Mouse (Mus musculus) macrophage (primary cell): ENCODE results near the gene 1700042G07Rik. TPM values are rescaled to one million over a fixed set of nuclear protein-coding genes. Genes with fewer than 3 reads are reported as not detected.
"Not testable (repeated sequence)": the region's sequence is repeated elsewhere in the genome, so short reads cannot be mapped to it uniquely, and the experiment has no call there.

Source experiments
- H3K27ac ChIP-seq: fragments of 350-480 bp; formaldehyde crosslinking; 2 replicates; pipeline ENCODE4 v1.9.0; 2021
- H3K36me3 ChIP-seq: fragments of 350-480 bp; formaldehyde crosslinking; 2 replicates; pipeline ENCODE4 v1.9.0; 2021; ENCODE audit errors: inconsistent target
- H3K4me3 ChIP-seq: fragments of 350-480 bp; formaldehyde crosslinking; 2 replicates; pipeline ENCODE4 v1.9.0; 2021; ENCODE audit errors: inconsistent target
- H3K79me2 ChIP-seq: fragments of 350-480 bp; formaldehyde crosslinking; 2 replicates; pipeline ENCODE4 v1.9.0; 2021; ENCODE audit errors: inconsistent target
- WGBS: methylation state at CpG from one replicate; pipeline ENCODE4 v1.1.7; 2026; ENCODE audit warnings: inconsistent platforms; ENCODE audit not compliant: missing documents; 5-methylcytosine and 5-hydroxymethylcytosine counted together
- polyA plus RNA-seq: library from polyadenylated mRNA; stranded (reverse); fragments of 250-400 nt; gene quantifications from 3 replicates; pipeline ENCODE4 v1.2.4, GENCODE M21; 2018; ENCODE audit warnings: inconsistent platforms

Gene 1700042G07Rik
- polyA plus RNA-seq, 1 experiment from 2014 or later, result not detected

GRCm38 (mm10) chr4:116215895-116216605, 42.9 kb downstream of the 1700042G07Rik start:
- Histone ChIP-seq H3K27ac (no peak overlapping the region), H3K36me3 (no peaks in the 10 kb centered on the region), H3K79me2 (no peaks in the 10 kb centered on the region), H3K4me3 (no peak overlapping the region)
- WGBS, result 95% methylated on average over 2 of the region's 2 CpGs

- 83% methylated on average over 2 of the region's 2 CpGs for WGBS
- no peak overlapping the region for H3K27ac ChIP-seq
- H3K36me3 ChIP-seq, result no peaks in the 10 kb centered on the region
- H3K79me2 ChIP-seq, result no peaks in the 10 kb centered on the region
- no peak overlapping the region for H3K4me3 ChIP-seq
Observed at GRCm38 (mm10) chr4:116217046-116217445, 43.9 kb downstream of the 1700042G07Rik start.

- not testable (repeated sequence) for H3K79me2 ChIP-seq, H3K27ac ChIP-seq, H3K36me3 ChIP-seq, H3K4me3 ChIP-seq
- 80% methylated on average over 1 of the region's 1 CpGs for WGBS
Observed at GRCm38 (mm10) chr4:116217661-116218060, 44.5 kb downstream of the 1700042G07Rik start.

GRCm38 (mm10) chr4:116219056-116219455, 45.9 kb downstream of the 1700042G07Rik start:
- H3K79me2 ChIP-seq, result no peaks in the 10 kb centered on the region
- no peak overlapping the region for H3K27ac ChIP-seq
- H3K36me3 ChIP-seq, result no peaks in the 10 kb centered on the region
- H3K4me3 ChIP-seq, result no peak overlapping the region
- WGBS, result 100% methylated on average over 1 of the region's 1 CpGs

GRCm38 (mm10) chr4:116220071-116220650, 47.0 kb downstream of the 1700042G07Rik start:
- H3K36me3 ChIP-seq, result no peaks in the 10 kb centered on the region
- peak overlapping the region; percentile 39 for H3K4me3 ChIP-seq
- H3K27ac ChIP-seq, result peak overlapping the region; percentile 29
- H3K79me2 ChIP-seq, result no peaks in the 10 kb centered on the region
- WGBS, result 42% methylated on average over 6 of the region's 6 CpGs

GRCm38 (mm10) chr4:116220780-116221139, 47.6 kb downstream of the 1700042G07Rik start:
- no peaks in the 10 kb centered on the region for H3K36me3 ChIP-seq
- H3K4me3 ChIP-seq, result peak overlapping the region; percentile 39
- H3K27ac ChIP-seq, result peak overlapping the region; percentile 29
- WGBS, result 1% methylated on average over 26 of the region's 26 CpGs
- no peaks in the 10 kb centered on the region for H3K79me2 ChIP-seq

- peak within 1 kb of the TSS; percentile 87 for H3K27ac ChIP-seq
Observed at GRCm38 (mm10) chr4:116221140-116221851, 48.1 kb downstream of the 1700042G07Rik start, which contains the start of gene Pik3r3. Gene Pik3r3 (plus strand): TSS chr4:116221618.

GRCm38 (mm10) chr4:116221996-116222842, 49.0 kb downstream of the 1700042G07Rik start:
- no peaks in the 10 kb centered on the region for H3K36me3 ChIP-seq
- no peaks in the 10 kb centered on the region for H3K79me2 ChIP-seq
- no peak overlapping the region; the same call in 1 of the 2 replicates for H3K27ac ChIP-seq
- peak overlapping the region; percentile 94 for H3K4me3 ChIP-seq
- 4% methylated on average over 23 of the region's 23 CpGs for WGBS

More at GRCm38 (mm10) chr4:116221140-116221851, 48.1 kb downstream of the 1700042G07Rik start, which contains the start of gene Pik3r3:
- 1% methylated on average over 50 of the region's 53 CpGs for WGBS
- no peaks in the 10 kb centered on the region for H3K36me3 ChIP-seq
- H3K4me3 ChIP-seq, result peak within 1 kb of the TSS; percentile 94
- H3K79me2 ChIP-seq, result no peaks in the 10 kb centered on the region

GRCm38 (mm10) chr4:116222843-116223119, 49.6 kb downstream of the 1700042G07Rik start:
- 45% methylated on average over 6 of the region's 6 CpGs for WGBS
- H3K4me3 ChIP-seq, result no peak overlapping the region
- no peak overlapping the region for H3K27ac ChIP-seq
- no peaks in the 10 kb centered on the region for H3K79me2 ChIP-seq
- no peaks in the 10 kb centered on the region for H3K36me3 ChIP-seq

Other genes with a start within 250 kb of the 1700042G07Rik start
- not detected in 3 replicates for gene Dmbx1, start 233.4 kb upstream of the 1700042G07Rik start, polyA plus RNA-seq
- 0.09 TPM in 1 of 3 replicates, not detected in the others for gene Faah, start 155.4 kb upstream of the 1700042G07Rik start, polyA plus RNA-seq
- 4.4 to 6.4 TPM (median 6.0 TPM) in 3 replicates for gene Nsun4, start 119.5 kb upstream of the 1700042G07Rik start, polyA plus RNA-seq
- gene Uqcrh, start 98.3 kb upstream of the 1700042G07Rik start, polyA plus RNA-seq, result 366 to 481 TPM (median 405 TPM) in 3 replicates
- 19.7 to 34.0 TPM (median 33.3 TPM) in 3 replicates for gene Lrrc41, start 98.1 kb upstream of the 1700042G07Rik start, polyA plus RNA-seq
- gene Rad54l, start 49.7 kb upstream of the 1700042G07Rik start, polyA plus RNA-seq, result 2.2 to 12.5 TPM (median 3.6 TPM) in 3 replicates
- 16.6 to 29.9 TPM (median 17.1 TPM) in 3 replicates for gene Pomgnt1, start 49.5 kb upstream of the 1700042G07Rik start, polyA plus RNA-seq
- gene Lurap1, start 22.0 kb upstream of the 1700042G07Rik start, polyA plus RNA-seq, result 0.09 to 0.10 TPM in 2 of 3 replicates, not detected in the other
- gene Tspan1, start 5.8 kb upstream of the 1700042G07Rik start, polyA plus RNA-seq, result not detected in 3 replicates
- gene Gm49337, start within 50 bp of the 1700042G07Rik start, polyA plus RNA-seq, result not detected in 3 replicates
- gene Pik3r3, start 48.2 kb downstream of the 1700042G07Rik start, polyA plus RNA-seq, result 0.47 to 1.1 TPM (median 0.63 TPM) in 3 replicates